Mouse (Mus musculus): Measurements from ENCODE around the gene Ttc13.

- TF ChIP-seq CTCF (IDR thresholded peaks at IDR 0.05; ENCODE audit: insufficient read depth, low read length) = no peak
- no peak for TF ChIP-seq POLR2A (IDR thresholded peaks at IDR 0.05; ENCODE audit: borderline replicate concordance, extremely low read depth, low read depth, low read length)
Measured at GRCm38 (mm10) chr8:124678246-124678645, 43.5 kb downstream of the Ttc13 start.

Data from lung, adult 2 months (tissue).